Mouse (Mus musculus): ENCODE data around the gene Myo1d.
A peak's percentile ranks its signal among the peaks of the same experiment; 100 is the strongest.

The Myo1d gene

DNA sequence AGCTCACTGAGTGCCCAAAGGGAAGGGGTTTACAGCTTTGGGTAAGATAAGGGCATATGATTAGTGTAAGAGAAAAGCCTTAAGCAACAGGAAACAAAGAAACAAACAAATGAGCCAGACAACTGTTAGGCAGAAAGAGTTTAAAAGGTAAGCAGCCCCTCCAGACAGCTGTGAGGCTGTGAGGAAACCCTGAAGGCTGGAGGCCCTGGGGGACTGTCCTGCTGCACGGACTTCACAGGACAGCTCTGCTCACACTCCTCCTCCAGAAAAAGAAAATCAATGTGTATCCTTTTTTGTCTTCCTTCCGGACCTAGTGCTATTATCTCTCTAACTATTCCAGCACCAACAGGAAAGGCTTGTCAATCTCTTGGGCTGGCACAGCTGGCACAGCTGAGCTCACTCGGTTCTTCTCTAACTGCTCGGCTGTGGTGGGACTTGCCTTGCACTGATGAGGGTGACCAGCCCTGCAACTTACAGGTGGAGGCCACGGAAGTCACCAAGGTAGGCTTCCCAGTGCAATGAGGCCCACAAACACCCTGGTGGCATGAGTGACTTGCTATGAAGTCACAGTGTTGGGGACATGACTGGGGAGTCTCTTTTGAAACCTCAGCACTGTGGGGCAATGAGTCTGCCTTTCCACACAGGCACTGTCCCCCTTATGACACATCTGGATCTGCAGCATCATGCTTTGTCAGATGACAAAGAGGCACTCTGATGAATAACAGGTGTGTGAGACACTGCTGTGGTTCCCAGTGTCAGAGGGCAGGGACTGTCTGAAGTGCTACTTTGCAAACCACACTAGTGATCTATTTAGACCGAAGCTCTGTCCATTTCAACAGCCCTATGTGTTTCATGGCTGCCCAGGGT, 275.1 kb downstream of the Myo1d start:
- DNase-seq (ENCODE audit: low spot score), result no peak

- peak; percentile 90 for DNase-seq (ENCODE audit: low spot score)
Measured at GRCm38 (mm10) chr11:80503726-80504452, 275.9 kb downstream of the Myo1d start.

DNA sequence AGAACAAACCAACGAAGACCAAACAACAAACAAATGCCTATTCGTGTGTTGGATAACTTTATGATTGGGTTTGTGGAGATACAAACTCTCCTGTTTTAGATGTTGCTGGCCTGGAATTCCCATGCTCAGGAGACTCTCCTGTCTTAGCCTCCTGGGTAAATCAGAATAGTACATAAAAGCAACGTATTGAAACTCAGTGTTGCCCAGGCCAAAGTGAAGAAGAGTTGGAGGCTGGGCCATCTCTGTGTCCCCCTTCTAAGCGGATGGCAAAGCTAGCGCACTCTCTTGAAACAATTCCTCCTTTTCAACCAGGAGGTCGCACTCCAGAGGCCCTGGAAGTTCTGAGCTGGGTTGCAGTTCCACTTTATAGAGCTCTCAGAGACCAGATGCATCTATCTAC, 276.5 kb downstream of the Myo1d start:
- DNase-seq (ENCODE audit: low spot score), result no peak

- no peak for DNase-seq (ENCODE audit: low spot score)
Measured at GRCm38 (mm10) chr11:80499550-80499952, 280.3 kb downstream of the Myo1d start.

- DNase-seq (ENCODE audit: low spot score), result no peak
Measured at GRCm38 (mm10) chr11:80498328-80499070, 281.3 kb downstream of the Myo1d start.

DNA sequence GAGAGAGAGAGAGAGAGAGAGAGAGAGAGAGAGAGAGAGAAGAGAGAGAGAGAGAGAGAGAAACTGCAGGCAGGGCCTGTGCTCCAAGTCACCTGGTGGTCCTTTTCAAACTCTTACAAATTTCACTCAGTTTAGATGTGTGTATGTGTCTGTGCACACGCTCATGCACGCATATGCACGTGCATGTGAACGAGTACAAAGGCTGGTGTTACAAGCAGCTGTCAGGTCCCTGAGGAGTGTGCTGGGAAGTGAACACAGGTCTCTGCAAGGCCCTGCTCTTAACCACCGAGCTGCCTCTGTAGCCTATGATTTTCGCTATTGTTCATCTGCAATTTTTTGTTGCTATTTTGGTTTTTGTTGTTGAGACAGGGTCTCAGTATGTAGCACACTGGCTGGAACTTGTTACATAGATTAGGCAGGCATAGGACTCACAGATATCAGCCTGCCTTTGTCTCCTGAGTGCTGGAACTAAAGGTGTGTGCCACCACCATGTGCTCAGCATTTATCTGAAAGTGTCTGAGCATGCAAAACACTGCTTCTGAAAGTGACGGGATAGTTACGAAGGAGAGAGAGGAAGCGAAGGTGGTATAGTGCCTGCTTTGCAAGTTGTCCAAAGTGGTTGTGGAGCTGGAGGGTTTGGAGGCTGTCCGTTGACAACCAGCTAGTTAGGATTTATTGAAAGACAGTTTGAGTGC, 282.5 kb downstream of the Myo1d start:
- no peak for DNase-seq (ENCODE audit: low spot score)

- DNase-seq (ENCODE audit: low spot score), result no peak
Measured at GRCm38 (mm10) chr11:80496640-80497039, 283.2 kb downstream of the Myo1d start.

- no peak for DNase-seq (ENCODE audit: low spot score)
Measured at GRCm38 (mm10) chr11:80495972-80496371, 283.9 kb downstream of the Myo1d start.

GRCm38 (mm10) chr11:80494852-80495251, 285.0 kb downstream of the Myo1d start:
- DNase-seq (ENCODE audit: low spot score), result no peak

DNA sequence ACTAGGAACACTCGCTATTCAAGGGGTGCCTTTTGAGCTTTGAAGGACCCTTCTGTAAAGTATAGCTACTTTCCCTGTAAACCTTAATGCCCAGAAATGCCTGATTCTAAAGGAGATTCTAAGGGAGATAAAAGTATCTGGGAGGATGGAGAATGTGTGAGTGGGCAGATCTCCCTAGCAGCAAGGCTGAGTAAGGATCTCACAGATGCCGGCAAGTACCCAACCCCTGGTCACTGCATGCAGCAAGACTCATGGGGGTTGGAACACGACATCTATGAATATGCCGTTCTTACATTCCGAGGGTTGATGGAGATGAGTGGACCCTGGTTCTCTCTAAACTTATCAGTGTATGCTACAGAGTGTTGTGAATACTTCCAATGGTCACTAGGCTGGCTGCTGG, 286.6 kb downstream of the Myo1d start:
- no peak for DNase-seq (ENCODE audit: low spot score)

DNA sequence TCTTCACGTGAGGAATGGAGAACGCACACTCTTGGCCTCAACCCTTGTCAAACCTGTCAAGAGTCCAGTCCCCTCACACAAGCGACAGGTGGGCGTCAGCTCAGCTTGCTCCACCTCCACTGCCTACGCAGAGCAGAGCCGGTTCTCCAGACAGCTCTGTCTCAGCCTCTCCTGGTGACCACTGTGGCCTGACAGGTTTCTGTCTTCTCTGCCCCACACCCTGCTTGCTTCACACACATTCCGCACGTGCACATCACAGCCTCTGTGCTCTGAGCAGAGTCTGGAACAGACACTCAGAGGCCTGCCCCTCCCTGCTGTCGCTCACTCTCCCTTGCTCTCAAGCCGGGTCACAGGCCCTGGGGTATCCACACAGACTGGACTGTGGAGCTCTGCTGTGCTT, 289.0 kb downstream of the Myo1d start:
- DNase-seq (ENCODE audit: low spot score), result no peak

- no peak for DNase-seq (ENCODE audit: low spot score)
Measured at GRCm38 (mm10) chr11:80489882-80490196, 290.0 kb downstream of the Myo1d start.

DNA sequence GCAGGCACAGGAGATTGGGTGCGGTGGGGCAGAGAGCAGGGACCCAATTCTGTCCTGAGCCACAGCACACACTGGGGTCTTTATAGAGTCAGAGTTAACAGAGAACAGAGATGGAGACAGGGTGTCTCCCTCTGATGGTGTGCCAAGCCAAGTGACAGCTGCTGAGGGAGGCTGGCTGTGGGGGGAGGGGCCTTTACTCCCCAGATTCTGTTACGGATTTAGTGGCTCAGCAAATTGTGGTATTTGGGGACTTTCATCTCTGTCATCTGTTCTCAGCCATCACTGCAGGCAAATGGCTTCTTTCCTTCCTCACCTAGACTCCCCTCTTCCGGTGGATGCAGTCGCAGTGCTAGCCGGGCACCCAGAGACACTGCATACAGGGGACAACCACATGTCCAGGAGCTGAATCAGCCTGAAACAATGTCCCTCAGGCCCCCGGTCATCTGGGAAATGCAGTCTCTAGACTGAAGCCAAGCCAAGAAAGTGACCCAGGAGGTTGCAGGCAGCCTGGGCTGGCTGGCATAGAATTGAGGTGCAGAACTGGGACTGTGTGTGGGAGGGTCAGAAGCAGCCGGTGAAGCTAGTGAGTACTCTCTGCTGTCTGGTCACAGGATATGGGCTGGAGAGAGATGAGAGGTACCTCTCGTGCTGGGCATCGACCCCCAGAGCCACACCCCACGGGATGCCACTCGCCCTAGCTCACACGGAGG, 290.5 kb downstream of the Myo1d start:
- no peak for DNase-seq (ENCODE audit: low spot score)

- DNase-seq (ENCODE audit: low spot score), result no peak
Measured at GRCm38 (mm10) chr11:80487904-80488587, 291.8 kb downstream of the Myo1d start.

- DNase-seq (ENCODE audit: low spot score), result no peak
Measured at GRCm38 (mm10) chr11:80485622-80486206, 294.1 kb downstream of the Myo1d start.

DNA sequence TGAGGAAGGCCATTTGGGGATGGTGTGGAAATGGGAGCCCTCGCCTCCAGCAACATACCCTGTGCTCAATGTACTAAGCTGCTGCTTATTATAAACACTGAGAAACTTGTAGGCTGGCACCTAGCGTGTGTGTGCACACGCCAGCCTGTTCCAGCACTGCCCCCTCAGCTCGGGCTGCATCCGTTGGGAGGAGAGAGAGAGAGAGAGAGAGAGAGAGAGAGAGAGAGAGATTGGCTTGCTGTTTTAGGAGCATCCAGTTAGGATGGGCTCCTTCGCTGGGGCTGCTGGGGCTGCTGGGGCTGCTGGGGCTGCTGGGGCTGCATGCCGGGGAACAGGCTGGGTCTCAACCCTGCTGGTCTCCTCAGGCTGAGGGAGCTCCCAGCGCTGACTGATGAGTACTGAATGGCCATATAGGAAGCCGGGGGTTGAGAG, 294.7 kb downstream of the Myo1d start:
- no peak for DNase-seq (ENCODE audit: low spot score)

GRCm38 (mm10) chr11:80484191-80484791, 295.5 kb downstream of the Myo1d start:
- DNase-seq (ENCODE audit: low spot score), result peak; percentile 48

GRCm38 (mm10) chr11:80483536-80484067, 296.2 kb downstream of the Myo1d start:
- DNase-seq (ENCODE audit: low spot score), result no peak

DNA sequence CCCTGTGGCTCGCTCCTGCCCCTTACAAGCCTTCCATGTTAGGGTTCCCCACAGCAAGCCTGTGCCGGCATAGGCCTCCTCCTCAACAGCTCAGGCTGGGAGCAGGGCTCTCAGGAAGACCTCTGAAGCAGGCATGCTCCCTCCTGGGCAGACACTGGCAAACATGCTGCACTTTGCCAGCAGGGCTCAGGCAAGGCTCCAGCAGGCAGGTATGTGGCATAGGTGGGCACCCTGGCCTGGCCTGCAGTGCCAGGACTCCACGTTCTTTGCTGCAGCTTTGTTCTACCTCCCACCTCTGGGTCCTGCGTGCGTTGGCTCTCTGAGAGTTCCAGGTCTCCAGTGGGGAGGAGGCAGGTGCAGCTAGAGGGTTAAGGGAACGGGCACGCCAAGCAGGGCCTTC, 296.9 kb downstream of the Myo1d start:
- DNase-seq (ENCODE audit: low spot score), result no peak

DNA sequence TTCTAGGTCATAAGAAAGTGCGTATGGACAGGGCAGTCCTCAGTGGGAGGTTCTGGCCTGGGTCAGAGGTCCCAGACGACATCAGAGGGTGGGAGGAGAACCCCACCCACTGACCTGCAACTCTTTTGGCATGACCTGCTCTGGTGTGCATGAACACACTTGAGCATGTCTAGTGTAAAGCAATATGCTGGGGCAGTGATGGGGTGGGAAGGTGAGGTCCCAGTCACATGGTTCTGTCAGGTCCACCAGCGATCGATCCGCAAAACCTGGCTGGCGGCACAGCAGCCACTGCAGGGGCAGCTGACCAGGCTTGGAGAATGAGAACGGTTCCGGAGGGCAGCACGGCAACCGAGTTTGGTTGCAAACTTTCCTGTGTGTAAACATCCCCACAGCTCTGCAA, 297.5 kb downstream of the Myo1d start:
- DNase-seq (ENCODE audit: low spot score), result no peak

All from embryo, embryonic 10 days (tissue).